Mouse (Mus musculus): ENCODE measurements around the gene Rnaseh2a.

Rnaseh2a gene

DNA sequence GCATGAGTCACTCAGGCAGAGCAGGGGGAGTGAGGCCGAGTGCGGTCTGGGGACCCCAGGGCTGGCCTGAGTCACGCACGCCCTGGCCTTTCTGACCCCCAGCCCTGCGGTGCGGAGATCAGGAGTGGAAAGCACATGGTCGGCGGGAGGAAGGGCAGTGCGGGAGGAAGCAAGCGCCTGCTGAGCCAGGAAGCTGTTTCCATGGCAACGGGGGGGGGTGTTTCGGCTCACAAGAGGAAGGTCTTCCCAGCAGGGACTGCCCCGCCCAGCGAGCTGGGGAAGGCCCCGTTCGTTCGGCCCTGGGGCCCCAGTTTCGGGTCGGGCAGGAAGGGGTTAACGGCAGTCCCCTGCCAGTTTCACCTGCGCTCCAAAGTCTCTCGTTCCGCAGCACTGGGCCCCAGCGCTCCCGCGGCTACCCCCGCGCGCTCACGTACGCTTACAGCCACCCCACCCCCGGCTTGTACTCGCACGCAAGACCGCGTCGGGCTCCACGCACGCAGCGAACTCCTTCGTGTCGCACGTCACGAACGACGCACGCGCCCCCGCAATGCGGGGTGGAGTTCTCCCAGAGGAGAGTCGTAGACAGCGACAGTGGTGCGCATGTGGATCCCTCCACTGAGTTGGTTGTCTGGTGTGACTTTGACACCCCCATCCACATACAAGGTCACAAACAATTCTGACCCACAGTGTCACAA is 16.3 kb upstream of the Rnaseh2a start:
- in situ Hi-C loops (cut with MboI; ENCODE audit: low pct_unique_long_range_greater_than_20kb in 1 of 2, low sequenced_read_pairs in 2 of 2, unreplicated experiment in 1 of 2) = no loop called here

DNA sequence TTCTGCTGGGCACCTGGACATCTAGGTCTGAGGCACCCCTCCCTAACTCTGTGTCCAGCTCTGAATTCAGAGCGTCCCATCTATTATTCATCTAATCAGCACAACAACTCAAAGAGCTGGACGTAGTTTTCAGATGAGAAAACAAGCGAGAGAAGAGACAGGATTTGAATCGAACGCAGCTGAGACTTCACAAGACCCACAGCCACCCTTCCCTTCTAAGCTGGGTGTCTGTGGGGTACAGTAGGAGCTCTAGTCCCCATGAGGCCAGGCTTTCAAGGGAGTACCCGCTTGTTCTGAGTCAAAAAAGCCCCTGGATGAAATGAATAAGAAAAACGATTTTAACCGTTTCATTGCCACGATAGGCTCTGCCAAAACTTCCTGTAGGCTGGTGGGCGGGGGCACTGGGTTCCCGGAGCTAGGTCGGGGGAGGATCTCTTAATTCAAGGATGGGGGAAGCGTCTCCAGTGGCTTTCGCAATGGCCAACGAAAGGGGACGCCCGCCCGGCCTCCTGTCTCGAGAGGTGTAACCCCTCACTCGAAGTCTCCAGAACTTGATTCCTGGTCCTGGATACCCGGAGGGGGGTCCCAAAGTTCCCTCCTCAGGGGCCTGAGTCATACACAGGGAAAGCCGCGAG is 15.6 kb upstream of the Rnaseh2a start:
- in situ Hi-C loops (cut with MboI; ENCODE audit: low pct_unique_long_range_greater_than_20kb in 1 of 2, low sequenced_read_pairs in 2 of 2, unreplicated experiment in 1 of 2) = no loop called here

DNA sequence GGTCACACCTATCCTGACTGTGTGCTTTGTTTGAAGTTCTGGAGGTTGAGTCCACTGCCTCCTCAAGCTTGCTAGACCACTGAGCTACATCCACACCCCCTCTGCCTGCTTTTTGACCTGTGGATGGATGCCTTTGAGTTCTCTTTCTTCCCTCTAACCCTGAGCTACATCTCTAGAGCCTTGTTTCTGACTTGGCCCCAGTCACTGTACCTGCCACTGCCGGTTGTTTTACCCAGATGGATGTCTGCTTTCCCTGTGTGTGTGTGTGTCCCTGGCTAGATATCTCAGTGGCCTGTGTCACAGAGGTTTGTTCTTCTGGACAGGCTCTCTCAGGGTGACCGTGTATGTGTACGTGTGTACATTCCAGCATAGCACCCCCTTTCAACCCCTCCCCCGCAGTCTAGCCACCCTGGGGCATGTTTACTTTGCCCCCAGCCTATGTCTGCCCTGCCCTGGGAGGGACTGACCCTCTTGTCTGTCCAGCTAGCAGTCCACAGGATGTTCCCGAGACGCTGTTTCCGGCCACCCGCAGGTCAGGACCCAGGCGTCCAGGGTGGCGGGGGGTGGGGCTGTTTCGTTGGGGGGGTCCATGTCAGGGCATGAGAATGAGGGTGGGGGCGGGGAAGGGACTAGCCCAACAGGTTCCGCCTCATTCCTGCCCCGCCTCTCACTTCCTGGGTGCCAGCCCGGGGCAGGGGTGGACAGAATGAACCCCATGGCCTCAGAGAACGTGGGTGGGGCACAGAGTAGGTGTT is 14.9 kb upstream of the Rnaseh2a start:
- in situ Hi-C loops (cut with MboI; ENCODE audit: low pct_unique_long_range_greater_than_20kb in 1 of 2, low sequenced_read_pairs in 2 of 2, unreplicated experiment in 1 of 2) = no loop called here

DNA sequence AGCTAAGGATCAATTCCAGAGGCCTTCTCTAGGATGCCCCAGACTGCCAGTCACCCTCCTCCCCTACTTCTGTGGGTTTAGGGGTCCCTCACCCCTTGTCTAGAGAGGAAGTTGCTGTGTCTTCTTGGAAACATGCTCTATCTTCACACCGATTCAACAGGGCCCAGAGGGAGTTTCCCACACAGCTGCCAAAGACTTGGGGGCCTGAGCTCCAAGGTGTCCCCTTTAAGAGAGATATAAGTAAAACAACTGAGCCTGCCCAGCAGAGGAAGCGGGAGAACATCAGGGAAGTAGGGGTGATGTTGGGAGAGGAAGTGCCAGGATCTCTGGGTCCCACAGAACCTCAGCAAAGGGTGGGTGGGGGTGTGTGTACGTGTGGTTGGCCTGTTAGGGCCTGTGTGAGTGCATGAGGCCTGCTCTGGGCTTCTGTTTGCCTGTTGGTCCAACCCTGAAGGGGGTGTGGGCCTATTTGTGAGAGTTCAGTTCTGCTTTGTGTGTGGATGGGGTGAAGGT is 13.0 kb upstream of the Rnaseh2a start:
- in situ Hi-C loops (cut with MboI; ENCODE audit: low pct_unique_long_range_greater_than_20kb in 1 of 2, low sequenced_read_pairs in 2 of 2, unreplicated experiment in 1 of 2) = no loop called here

DNA sequence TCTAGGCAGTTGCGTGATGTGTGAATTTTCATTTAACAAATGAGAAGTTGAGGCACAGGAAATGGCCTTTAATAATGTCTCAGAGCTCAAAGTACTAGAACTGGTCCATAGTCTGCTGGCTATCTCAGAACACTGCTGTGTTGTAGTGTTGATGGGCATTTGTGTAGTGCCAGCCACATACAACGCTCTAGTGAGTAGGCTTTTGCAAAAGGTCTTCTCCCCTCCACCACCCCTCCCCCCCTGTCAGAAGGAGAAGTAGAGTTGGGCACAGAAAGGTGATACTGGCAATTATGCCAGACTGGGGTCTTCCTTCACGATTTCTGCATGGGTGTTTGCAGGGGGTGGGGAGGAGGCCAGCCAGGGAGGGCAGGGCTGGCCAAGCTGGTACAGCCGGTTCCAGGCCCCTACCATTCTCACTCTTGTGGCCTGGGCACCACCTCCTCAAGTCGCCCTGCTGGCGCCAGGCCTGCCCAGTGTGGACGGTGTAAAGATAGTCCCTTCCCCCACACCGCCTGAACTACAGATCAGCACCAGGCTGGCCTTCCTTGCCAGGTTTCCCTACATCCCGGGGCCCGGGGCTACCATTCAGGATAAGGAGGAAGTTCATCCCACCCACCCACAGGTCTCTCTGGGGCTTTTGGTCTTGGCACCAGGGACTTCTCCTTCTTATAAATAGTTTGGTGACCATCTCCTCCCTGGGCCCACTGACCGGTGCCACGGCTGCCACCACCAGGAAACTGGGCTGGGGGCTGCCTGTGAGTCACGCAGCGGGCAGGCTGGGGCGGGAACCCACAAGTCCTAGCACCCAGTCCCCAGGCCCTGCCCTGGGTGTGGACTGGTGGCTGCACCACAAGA is 12.3 kb upstream of the Rnaseh2a start:
- in situ Hi-C loops (cut with MboI; ENCODE audit: low pct_unique_long_range_greater_than_20kb in 1 of 2, low sequenced_read_pairs in 2 of 2, unreplicated experiment in 1 of 2) = no loop called here

DNA sequence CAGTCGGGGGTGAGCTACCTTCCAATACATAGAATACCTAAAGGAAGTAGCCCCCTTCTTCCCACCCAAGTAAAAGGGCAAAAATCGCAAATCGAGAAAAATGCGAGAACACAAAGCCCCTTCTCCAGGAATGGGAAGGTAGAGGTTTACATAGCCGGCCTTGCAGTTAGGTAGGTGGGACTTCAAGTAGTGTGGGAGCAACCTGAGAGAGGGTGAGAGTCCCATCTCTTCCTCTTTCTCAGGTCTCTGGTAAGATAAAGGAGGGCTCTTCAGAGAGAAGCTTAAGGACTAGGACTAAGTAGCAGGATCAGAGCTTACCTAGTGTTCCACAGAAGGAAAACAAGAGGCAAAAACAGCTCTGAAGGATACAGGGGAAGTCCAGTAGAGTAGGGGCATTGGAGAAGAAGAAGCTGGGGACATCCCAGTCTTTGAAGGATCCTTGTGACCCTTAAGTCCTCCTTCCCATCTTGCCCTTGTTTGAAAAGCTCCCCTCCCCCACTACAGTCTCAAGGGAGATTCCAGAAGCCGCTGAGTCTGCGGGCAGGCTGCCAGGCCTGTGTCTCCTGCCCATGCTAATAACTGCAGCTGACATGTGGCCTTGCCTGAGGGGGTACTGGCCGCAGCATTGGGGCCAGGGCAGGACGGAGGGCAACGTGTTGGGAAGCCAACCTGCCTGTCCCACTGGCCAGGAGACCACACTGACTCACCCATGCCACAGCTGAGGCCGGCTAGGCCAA is 11.2 kb upstream of the Rnaseh2a start:
- in situ Hi-C loops (cut with MboI; ENCODE audit: low pct_unique_long_range_greater_than_20kb in 1 of 2, low sequenced_read_pairs in 2 of 2, unreplicated experiment in 1 of 2) = no loop called here

DNA sequence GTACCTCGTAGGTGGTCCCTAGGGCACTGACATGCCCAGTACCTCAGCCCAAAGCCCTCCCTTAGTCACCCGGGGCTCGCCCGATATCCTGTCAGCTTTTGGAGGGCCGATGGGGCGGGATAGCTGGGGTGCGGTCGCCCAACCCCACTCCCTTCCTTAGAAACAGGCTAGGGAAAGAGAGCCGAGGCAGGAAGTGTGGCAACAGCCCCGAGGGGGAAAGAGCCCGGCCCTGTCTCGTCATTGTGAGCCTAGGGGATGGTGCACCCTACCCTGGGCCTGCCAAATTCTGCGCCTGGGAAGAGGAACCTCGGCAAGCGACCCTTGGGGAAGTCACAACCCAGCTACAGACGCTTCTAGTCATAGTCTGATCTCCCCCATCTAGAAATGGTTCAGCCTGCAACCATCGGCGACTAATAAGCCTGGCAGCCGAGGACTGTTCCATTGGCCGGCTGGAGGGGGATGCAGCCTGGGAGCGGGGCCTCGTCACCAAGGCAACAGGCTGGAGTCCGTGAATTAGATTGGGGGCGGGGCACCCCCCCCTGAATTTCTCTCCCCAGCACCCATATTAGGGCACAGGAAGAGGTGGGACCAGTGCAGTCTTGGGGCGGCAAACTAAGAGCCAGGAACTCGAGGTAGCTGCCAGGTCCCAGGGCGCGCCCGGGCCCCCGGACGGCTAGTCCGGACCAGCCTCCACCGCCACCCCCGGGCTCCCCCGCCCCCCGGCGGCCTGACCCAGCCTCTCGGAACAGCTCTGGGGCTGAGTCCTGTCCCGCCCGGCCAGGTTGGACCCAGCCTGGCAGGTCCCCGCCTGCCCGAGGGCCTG is 10.2 kb upstream of the Rnaseh2a start:
- in situ Hi-C loops (cut with MboI; ENCODE audit: low pct_unique_long_range_greater_than_20kb in 1 of 2, low sequenced_read_pairs in 2 of 2, unreplicated experiment in 1 of 2) = no loop called here

DNA sequence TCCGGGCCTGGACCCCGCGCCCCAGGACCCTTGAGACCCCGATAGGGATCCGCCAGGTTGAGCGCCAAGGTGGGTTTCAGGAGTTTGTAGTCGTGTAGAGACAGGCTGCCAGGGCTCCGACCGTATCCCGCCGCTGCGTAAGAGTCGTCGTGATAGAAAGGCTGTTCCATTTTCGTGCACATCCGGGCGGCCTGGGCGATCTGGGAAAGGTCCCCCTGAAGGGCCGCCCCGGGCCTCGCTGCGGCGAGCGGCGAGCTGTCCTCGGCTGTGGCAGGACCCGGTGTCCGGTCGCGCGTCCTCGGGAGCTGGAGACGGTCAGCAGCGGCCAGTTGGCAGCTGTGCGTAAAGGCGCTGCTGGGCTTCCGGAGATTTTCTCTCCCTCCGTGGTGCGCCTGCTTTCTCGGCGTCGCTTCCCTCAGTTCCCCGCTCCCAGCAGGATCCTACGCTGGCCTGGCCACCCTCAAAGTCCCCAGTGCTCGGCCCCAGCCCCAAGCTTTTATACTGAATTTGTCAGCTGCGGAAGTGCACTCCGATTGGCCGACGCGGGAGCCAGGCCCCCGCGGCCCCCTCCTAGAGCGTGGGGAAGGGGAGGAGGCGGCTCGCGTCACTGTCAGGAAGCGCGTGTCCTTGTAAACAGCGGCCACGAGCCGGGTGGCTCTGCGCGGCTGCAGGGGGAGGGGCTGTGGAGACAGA is 8.8 kb upstream of the Rnaseh2a start, which contains the start of gene Junb:
Gene Junb (minus strand): TSS at position 471 of the 693 bp plus-strand sequence.
- in situ Hi-C loops (cut with MboI; ENCODE audit: low pct_unique_long_range_greater_than_20kb in 1 of 2, low sequenced_read_pairs in 2 of 2, unreplicated experiment in 1 of 2) = no loop called here

DNA sequence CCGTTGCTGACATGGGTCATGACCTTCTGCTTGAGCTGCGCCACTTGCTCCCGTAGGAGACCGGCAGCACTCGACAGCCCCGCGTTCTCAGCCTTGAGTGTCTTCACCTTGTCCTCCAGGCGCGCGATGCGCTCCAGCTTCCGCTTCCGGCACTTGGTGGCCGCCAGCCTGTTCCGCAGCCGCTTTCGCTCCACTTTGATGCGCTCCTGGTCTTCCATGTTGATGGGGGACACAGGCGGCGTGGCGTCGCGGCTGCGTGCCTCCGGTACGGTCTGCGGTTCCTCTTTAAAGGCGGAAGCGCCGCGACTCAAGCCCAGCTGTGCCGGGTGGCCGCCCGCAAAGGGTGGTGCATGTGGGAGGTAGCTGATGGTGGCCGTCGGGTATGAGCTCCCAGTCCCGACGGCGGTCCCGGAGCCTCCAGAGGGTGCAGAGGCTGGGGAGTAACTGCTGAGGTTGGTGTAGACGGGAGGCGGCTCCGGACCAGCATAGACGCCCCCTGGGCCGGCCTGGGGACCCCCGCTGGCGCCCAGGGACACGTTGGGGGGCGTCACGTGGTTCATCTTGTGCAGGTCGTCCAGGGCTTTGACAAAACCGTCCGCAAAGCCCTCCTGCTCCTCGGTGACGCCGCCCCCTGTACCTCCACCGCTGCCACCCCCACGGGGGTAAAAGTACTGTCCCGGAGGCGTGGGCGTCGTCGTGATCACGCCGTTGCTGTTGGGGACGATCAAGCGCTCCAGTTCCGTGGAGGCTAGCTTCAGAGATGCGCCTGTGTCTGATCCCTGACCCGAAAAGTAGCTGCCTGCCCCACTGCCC is 8.1 kb upstream of the Rnaseh2a start:
- in situ Hi-C loops (cut with MboI; ENCODE audit: low pct_unique_long_range_greater_than_20kb in 1 of 2, low sequenced_read_pairs in 2 of 2, unreplicated experiment in 1 of 2) = no loop called here

DNA sequence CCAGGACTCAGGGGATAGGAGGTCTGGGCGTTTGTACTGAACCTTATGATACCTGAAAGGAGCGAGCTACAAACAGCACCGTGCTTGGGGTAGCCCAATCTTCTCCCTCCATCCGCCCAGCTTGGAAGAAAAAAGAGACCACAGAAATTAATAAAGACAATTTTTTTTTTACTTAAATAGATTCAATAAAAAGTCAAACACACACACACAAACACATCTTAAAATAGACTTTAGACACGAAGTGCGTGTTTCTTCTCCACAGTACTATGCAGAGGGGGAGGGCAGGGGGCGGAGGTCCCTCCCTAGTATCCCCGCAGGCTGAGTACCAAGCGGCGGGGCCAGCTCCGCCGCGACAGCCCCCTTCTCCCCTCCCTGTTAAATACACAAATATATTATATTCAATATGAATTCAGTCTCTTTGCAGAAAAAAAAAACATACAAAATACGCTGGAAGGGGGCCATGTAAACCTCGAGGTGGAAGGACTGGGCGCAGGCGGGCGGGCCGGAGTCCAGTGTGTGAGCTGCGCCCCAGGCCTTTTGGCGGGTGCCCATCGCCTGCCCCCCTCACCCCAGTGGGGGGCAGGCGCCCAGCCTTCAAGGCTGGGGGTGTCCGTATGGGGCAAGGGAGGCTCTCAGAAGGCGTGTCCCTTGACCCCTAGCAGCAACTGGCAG is 7.3 kb upstream of the Rnaseh2a start:
- in situ Hi-C loops (cut with MboI; ENCODE audit: low pct_unique_long_range_greater_than_20kb in 1 of 2, low sequenced_read_pairs in 2 of 2, unreplicated experiment in 1 of 2) = no loop called here

DNA sequence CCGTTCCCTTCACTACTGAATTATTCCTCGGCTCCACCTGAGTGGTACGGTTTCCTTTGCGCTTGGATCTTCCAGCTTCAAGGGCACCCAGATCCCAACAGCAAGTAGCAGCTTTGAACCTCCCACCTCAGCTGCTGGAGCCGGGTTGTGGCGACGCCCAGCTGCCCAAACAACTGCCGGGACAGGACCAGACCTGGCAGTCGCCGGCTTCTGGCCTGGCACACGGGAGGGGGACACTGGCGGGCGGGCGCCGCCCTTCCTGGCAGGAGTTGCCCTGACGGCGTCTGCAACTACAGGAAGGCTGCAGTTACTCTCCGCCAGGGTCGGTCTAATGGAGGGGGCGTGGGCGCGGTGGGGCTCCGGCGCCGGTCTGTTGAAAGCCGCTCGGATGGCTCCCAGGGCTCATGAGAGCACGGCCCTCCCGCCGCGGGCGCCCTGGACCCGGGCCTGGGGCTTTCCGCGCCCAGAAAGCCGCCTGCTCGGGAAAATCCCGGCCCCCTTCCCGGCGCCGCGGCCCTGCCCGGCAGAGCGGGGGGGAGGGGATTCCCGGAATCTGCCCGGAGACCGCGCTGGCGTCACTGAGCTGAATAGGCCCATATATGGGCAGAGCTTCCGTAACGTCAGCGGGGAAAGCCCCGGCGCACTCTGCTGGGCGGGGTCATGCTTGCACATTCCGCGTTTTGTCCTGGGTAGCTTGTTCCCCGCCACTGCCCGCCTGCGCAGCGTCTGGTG is 6.6 kb upstream of the Rnaseh2a start:
- in situ Hi-C loops (cut with MboI; ENCODE audit: low pct_unique_long_range_greater_than_20kb in 1 of 2, low sequenced_read_pairs in 2 of 2, unreplicated experiment in 1 of 2) = no loop called here

DNA sequence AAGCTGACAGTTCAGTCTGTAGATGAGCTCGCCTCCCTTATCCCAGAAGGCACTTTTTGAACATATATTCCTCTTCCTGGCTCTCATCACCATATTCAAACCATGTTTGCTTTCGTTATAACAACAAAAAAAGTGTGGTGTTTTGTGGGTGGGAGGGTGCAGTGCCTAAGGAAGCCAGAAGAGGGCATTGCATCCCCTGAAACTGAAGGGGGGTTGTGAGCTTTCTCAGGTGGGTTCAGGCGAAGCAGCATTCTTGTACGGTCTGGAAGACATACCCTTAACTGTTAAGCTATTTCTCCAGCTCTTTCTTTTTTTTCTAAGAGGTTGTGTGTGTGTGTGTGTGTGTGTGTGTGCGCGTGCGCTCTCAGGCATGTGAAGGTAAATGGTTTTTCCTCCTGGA is 5.9 kb upstream of the Rnaseh2a start:
- in situ Hi-C loops (cut with MboI; ENCODE audit: low pct_unique_long_range_greater_than_20kb in 1 of 2, low sequenced_read_pairs in 2 of 2, unreplicated experiment in 1 of 2) = no loop called here

DNA sequence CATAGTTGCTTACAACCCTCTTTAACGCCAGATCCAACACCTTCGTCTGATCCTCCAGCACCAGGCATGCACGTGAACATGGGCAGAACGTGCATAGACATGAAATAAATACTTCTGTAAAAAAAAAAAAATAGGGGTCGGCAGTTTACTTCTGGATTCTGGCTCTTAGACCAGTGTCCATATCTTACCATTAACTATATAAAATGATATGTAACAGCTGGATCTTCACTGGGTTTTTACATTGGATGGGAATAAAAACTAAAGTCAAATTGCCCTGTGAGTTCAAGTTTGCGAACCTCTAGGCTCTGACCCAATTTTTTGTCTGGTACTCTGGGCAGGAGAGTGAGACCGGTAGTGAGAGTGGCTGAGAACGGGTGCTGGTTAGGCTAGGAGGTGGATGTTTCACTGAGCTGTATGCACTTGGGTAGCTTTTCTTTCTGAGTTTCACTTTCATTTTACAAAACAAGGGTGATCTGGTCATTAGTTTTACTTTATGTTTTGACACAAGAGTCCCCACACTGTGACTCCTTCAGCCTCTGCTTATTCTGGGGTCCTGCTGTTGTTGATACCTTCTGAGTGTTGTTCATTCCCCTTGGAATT is 5.1 kb upstream of the Rnaseh2a start:
- in situ Hi-C loops (cut with MboI; ENCODE audit: low pct_unique_long_range_greater_than_20kb in 1 of 2, low sequenced_read_pairs in 2 of 2, unreplicated experiment in 1 of 2) = no loop called here

DNA sequence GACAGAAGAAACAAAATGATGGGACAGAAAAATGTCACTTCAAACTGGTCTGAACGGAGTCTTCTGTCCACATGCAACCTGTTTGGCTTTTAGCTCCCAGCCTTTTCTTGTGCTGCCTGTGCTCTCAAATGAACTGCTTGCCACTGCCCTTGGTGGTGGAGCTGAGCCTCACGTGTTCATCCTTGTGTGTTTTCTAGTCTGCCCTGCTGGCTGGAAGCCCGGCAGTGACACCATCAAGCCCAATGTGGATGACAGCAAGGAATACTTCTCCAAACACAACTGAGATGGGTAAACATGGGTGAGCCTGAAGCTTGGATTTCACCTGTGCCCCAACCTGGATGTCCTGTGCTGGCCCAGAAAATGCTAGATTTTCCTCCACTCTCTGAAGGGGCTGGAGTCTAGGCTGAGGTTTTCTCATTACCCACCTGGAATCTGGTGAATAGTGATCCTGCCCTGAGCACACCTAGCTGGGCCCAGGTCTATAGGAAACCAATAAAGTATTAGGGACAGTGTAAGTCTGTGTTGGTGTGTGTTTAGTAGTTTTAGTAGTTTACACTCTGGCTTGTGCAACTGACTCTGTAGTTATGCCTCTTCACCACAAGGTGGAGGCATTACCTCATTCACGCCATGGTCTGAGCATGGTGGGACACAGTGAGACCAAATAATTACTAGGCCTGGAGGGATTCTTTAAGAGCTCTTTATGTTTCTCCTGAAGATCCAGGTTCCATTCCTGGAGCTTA is 4.4 kb upstream of the Rnaseh2a start:
- in situ Hi-C loops (cut with MboI; ENCODE audit: low pct_unique_long_range_greater_than_20kb in 1 of 2, low sequenced_read_pairs in 2 of 2, unreplicated experiment in 1 of 2) = no loop called here
